12 mouse cellular contexts compared by ENCODE assay signal in the genomic region with DNA sequence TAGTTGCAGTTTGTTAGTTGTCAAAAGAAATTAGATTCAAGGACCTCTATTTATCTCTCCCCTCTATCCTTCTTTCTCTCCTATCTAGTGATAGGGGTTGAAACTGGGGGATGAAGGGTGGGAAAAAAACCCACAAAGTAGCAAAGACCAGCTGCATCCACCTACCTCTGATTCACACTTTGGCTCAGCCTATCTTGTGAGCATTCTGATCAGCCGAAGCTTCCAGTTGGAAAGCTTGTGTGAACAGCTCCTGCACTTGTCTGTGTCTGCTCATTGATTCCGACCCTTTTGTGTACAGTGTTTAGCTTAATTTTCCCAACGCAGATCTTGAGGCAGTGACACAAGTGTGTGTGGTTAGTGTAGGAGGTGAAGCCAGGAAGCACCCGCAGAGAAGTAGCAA. TPM values are rescaled to one million over a fixed set of nuclear protein-coding genes. Genes with fewer than 3 reads are reported as not detected.
A peak's percentile ranks its signal among the peaks of the same experiment; 100 is the strongest.
DNase-seq lines count a peak whose midpoint lies in the region; ATAC-seq lines count a peak whose summit lies in the region.
"Had no signal": no experiment of that assay in that cellular context is flagged by ENCODE, and none has a peak within 500 bp of the region (broad histone marks: within the 10 kb centered on the region; RNA-seq: fewer than 3 reads in every experiment).

No protein-coding gene starts in this region.

- H3K4me3 ChIP-seq in heart, embryonic 11.5 days (ENCODE audit: low read depth, low read length), result no peak overlapping the region
- no peak overlapping the region for H3K4me3 ChIP-seq in liver, embryonic 11.5 days (ENCODE audit: low read depth, low read length)
- no peak overlapping the region for H3K4me3 ChIP-seq in liver, embryonic 12.5 days
- H3K4me3 ChIP-seq in hindbrain, embryonic 14.5 days (replicated peaks; ENCODE audit: low read length), result no peak overlapping the region
- no peak overlapping the region for H3K4me3 ChIP-seq in neural tube, embryonic 14.5 days (ENCODE audit: low read depth, low read length)

- no peaks in the 10 kb centered on the region for H3K27me3 ChIP-seq in heart, embryonic 11.5 days (ENCODE audit: control insufficient read depth, insufficient read depth, low read length)
- no peaks in the 10 kb centered on the region for H3K27me3 ChIP-seq in liver, embryonic 11.5 days (replicated peaks; ENCODE audit: control insufficient read depth, insufficient read depth, low read length)
- H3K27me3 ChIP-seq in liver, embryonic 12.5 days (replicated peaks), result no peaks in the 10 kb centered on the region
- H3K27me3 ChIP-seq in hindbrain, embryonic 14.5 days (ENCODE audit: control insufficient read depth, insufficient read depth, low read length), result no peaks in the 10 kb centered on the region
- no peaks in the 10 kb centered on the region for H3K27me3 ChIP-seq in neural tube, embryonic 14.5 days (ENCODE audit: control insufficient read depth, insufficient read depth, low read length)

- peaks cover 42% of the 10 kb centered on the region for H3K4me1 ChIP-seq in heart, embryonic 11.5 days (ENCODE audit: control insufficient read depth, insufficient read depth, low read length)
- peaks cover 47% of the 10 kb centered on the region for H3K4me1 ChIP-seq in liver, embryonic 11.5 days (replicated peaks; ENCODE audit: control insufficient read depth, insufficient read depth, low read length)
- H3K4me1 ChIP-seq in liver, embryonic 12.5 days, result peaks cover 72% of the 10 kb centered on the region
- H3K4me1 ChIP-seq in hindbrain, embryonic 14.5 days (replicated peaks; ENCODE audit: control insufficient read depth, insufficient read depth, low read length), result peaks cover 43% of the 10 kb centered on the region
- peaks cover 35% of the 10 kb centered on the region for H3K4me1 ChIP-seq in neural tube, embryonic 14.5 days (ENCODE audit: control insufficient read depth, insufficient read depth, low read length)

- no peak overlapping the region for H3K9ac ChIP-seq in heart, embryonic 11.5 days (ENCODE audit: low read depth, low read length)
- no peak overlapping the region for H3K9ac ChIP-seq in liver, embryonic 11.5 days (ENCODE audit: low read depth, low read length)
- no peak overlapping the region for H3K9ac ChIP-seq in liver, embryonic 12.5 days
- H3K9ac ChIP-seq in hindbrain, embryonic 14.5 days, result peak overlapping the region; percentile 74
- H3K9ac ChIP-seq in neural tube, embryonic 14.5 days (replicated peaks; ENCODE audit: low read depth, low read length), result no peak overlapping the region; the same call in 1 of the 2 replicates

- no peak for ATAC-seq in heart, embryonic 11.5 days (replicated peaks; ENCODE audit: insufficient number of reproducible peaks, low FRiP score, low TSS enrichment)
- ATAC-seq in liver, embryonic 11.5 days (replicated peaks; ENCODE audit: low FRiP score), result no peak
- no peak for ATAC-seq in liver, embryonic 12.5 days
- no peak for ATAC-seq in hindbrain, embryonic 14.5 days (ENCODE audit: low FRiP score)
- ATAC-seq in neural tube, embryonic 14.5 days (ENCODE audit: low read depth), result no peak
- ATAC-seq in megakaryocyte progenitor cell, adult 5-6 weeks (replicated peaks; ENCODE audit: poor library complexity), result no peak

- WGBS in heart, embryonic 11.5 days (ENCODE audit: insufficient replicate concordance), result 70% methylated on average over 4 of the region's 4 CpGs
- WGBS in liver, embryonic 11.5 days, result 81% methylated on average over 4 of the region's 4 CpGs
- WGBS in liver, embryonic 12.5 days (ENCODE audit: insufficient replicate concordance), result 63% methylated on average over 4 of the region's 4 CpGs
- WGBS in hindbrain, embryonic 14.5 days, result 86% methylated on average over 4 of the region's 4 CpGs
- 87% methylated on average over 4 of the region's 4 CpGs for WGBS in neural tube, embryonic 14.5 days

- H3K9me3 ChIP-seq in heart, embryonic 11.5 days (replicated peaks; ENCODE audit: control insufficient read depth, low read length), result no peaks in the 10 kb centered on the region
- no peaks in the 10 kb centered on the region for H3K9me3 ChIP-seq in liver, embryonic 11.5 days (ENCODE audit: control insufficient read depth, low read length)
- no peaks in the 10 kb centered on the region for H3K9me3 ChIP-seq in liver, embryonic 12.5 days (replicated peaks)
- no peaks in the 10 kb centered on the region for H3K9me3 ChIP-seq in hindbrain, embryonic 14.5 days (ENCODE audit: control insufficient read depth, low read length)
- no peaks in the 10 kb centered on the region for H3K9me3 ChIP-seq in neural tube, embryonic 14.5 days (ENCODE audit: control insufficient read depth, low read length)

- H3K4me2 ChIP-seq in heart, embryonic 11.5 days, result no peak overlapping the region
- peak overlapping the region; percentile 98; the same call in 1 of the 2 replicates for H3K4me2 ChIP-seq in liver, embryonic 11.5 days
- H3K4me2 ChIP-seq in liver, embryonic 12.5 days, result no peak overlapping the region
- H3K4me2 ChIP-seq in hindbrain, embryonic 14.5 days (replicated peaks), result peak overlapping the region; percentile 60
- H3K4me2 ChIP-seq in neural tube, embryonic 14.5 days (ENCODE audit: low read depth, low read length), result peak overlapping the region; percentile 74; the same call in 1 of the 2 replicates

- DNase-seq in heart, adult 9 months (ENCODE audit: low spot score in 2 of 2), result no peak
- no peak for DNase-seq in liver, embryonic 11.5 days (ENCODE audit: low spot score)
- no peak for DNase-seq in hindbrain, embryonic 14.5 days (ENCODE audit: low spot score)
- no peak for DNase-seq in cerebellum, postnatal 25 days
- DNase-seq: kidney, adult 18-20 months; liver had no signal

- H3K36me3 ChIP-seq in heart, embryonic 11.5 days (ENCODE audit: control insufficient read depth, insufficient read depth, low read length), result no peaks in the 10 kb centered on the region; the same call in 1 of the 2 replicates
- H3K36me3 ChIP-seq in liver, embryonic 11.5 days (ENCODE audit: control insufficient read depth, insufficient read depth, low read length), result no peaks in the 10 kb centered on the region
- peaks cover 6% of the 10 kb centered on the region for H3K36me3 ChIP-seq in liver, embryonic 12.5 days
- H3K36me3 ChIP-seq in hindbrain, embryonic 14.5 days (replicated peaks; ENCODE audit: control insufficient read depth, insufficient read depth), result peaks cover 5% of the 10 kb centered on the region
- H3K36me3 ChIP-seq in neural tube, embryonic 14.5 days (ENCODE audit: control insufficient read depth, insufficient read depth, low read length), result no peaks in the 10 kb centered on the region

- H3K27ac ChIP-seq in heart, embryonic 11.5 days (ENCODE audit: low read depth, low read length), result peak overlapping the region; percentile 95
- H3K27ac ChIP-seq in liver, embryonic 11.5 days (ENCODE audit: low read depth, low read length), result no peak overlapping the region
- H3K27ac ChIP-seq in liver, embryonic 12.5 days, result no peak overlapping the region
- peak overlapping the region; percentile 76; the same call in 1 of the 2 replicates for H3K27ac ChIP-seq in hindbrain, embryonic 14.5 days
- H3K27ac ChIP-seq in neural tube, embryonic 14.5 days (ENCODE audit: low read depth, low read length), result peak overlapping the region; percentile 75; the same call in 1 of the 2 replicates

RNA-seq across cellular contexts. Expression of a gene that starts 6.9 kb away (rescaled TPM):
- polyA plus RNA-seq in heart, embryonic 11.5 days (2014; fragmentation: Nextera tagmentation; extraction: Ambion mirVana), result 34.6 and 46.9 TPM in 2 replicates
- polyA plus RNA-seq in liver, embryonic 11.5 days (2014; fragmentation: Nextera tagmentation; extraction: Ambion mirVana), result 48.6 and 51.1 TPM in 2 replicates
- 28.5 and 32.9 TPM in 2 replicates for polyA plus RNA-seq in liver, embryonic 12.5 days (2016; fragmentation: Nextera tagmentation; extraction: Ambion mirVana)
- polyA plus RNA-seq in hindbrain, embryonic 14.5 days (2014; fragmentation: Nextera tagmentation; extraction: Ambion mirVana), result 44.9 and 51.4 TPM in 2 replicates
- 50.4 and 55.1 TPM in 2 replicates for polyA plus RNA-seq in neural tube, embryonic 14.5 days (2014; fragmentation: Nextera tagmentation; extraction: Ambion mirVana)
- total RNA-seq in megakaryocyte progenitor cell, adult 5-6 weeks (2015), result 14.6 and 17.9 TPM in 2 replicates
- 13.7 and 14.8 TPM in 2 replicates for total RNA-seq in megakaryocyte progenitor cell, adult 5-6 weeks (2017)

RNA-seq across cellular contexts. Expression of a gene that starts 7.9 kb away (rescaled TPM):
- polyA plus RNA-seq in heart, embryonic 11.5 days (2014; fragmentation: Nextera tagmentation; extraction: Ambion mirVana), result 58.1 and 71.8 TPM in 2 replicates
- polyA plus RNA-seq in liver, embryonic 11.5 days (2014; fragmentation: Nextera tagmentation; extraction: Ambion mirVana), result 24.2 and 26.8 TPM in 2 replicates
- polyA plus RNA-seq in liver, embryonic 12.5 days (2016; fragmentation: Nextera tagmentation; extraction: Ambion mirVana), result 17.7 and 18.8 TPM in 2 replicates
- polyA plus RNA-seq in hindbrain, embryonic 14.5 days (2014; fragmentation: Nextera tagmentation; extraction: Ambion mirVana), result 52.8 and 57.2 TPM in 2 replicates
- 49.8 and 63.3 TPM in 2 replicates for polyA plus RNA-seq in neural tube, embryonic 14.5 days (2014; fragmentation: Nextera tagmentation; extraction: Ambion mirVana)
- total RNA-seq in megakaryocyte progenitor cell, adult 5-6 weeks (2015), result 0.46 and 1.1 TPM in 2 replicates
- total RNA-seq in megakaryocyte progenitor cell, adult 5-6 weeks (2017), result 4.1 and 8.1 TPM in 2 replicates

RNA-seq across cellular contexts. Expression of a gene that starts 17.2 kb away (rescaled TPM):
- polyA plus RNA-seq in heart, embryonic 11.5 days (2014; fragmentation: Nextera tagmentation; extraction: Ambion mirVana), result not detected in 2 replicates
- polyA plus RNA-seq in liver, embryonic 11.5 days (2014; fragmentation: Nextera tagmentation; extraction: Ambion mirVana), result not detected in 2 replicates
- not detected in 2 replicates for polyA plus RNA-seq in liver, embryonic 12.5 days (2016; fragmentation: Nextera tagmentation; extraction: Ambion mirVana)
- not detected in 2 replicates for polyA plus RNA-seq in hindbrain, embryonic 14.5 days (2014; fragmentation: Nextera tagmentation; extraction: Ambion mirVana)
- not detected in 2 replicates for polyA plus RNA-seq in neural tube, embryonic 14.5 days (2014; fragmentation: Nextera tagmentation; extraction: Ambion mirVana)
- total RNA-seq in megakaryocyte progenitor cell, adult 5-6 weeks (2015), result not detected in 2 replicates
- not detected in 2 replicates for total RNA-seq in megakaryocyte progenitor cell, adult 5-6 weeks (2017)
- total RNA-seq: common myeloid progenitor, adult 5-6 weeks had no signal
- polyA plus RNA-seq: brain, embryonic 14.5 days had no signal

RNA-seq across cellular contexts. Expression of a gene that starts 25.2 kb away (rescaled TPM):
- polyA plus RNA-seq in heart, embryonic 11.5 days (2014; fragmentation: Nextera tagmentation; extraction: Ambion mirVana), result 1.1 and 1.4 TPM in 2 replicates
- 0.82 and 0.88 TPM in 2 replicates for polyA plus RNA-seq in liver, embryonic 11.5 days (2014; fragmentation: Nextera tagmentation; extraction: Ambion mirVana)
- polyA plus RNA-seq in liver, embryonic 12.5 days (2016; fragmentation: Nextera tagmentation; extraction: Ambion mirVana), result 0.55 TPM in 2 replicates
- 1.6 TPM in 2 replicates for polyA plus RNA-seq in hindbrain, embryonic 14.5 days (2014; fragmentation: Nextera tagmentation; extraction: Ambion mirVana)
- polyA plus RNA-seq in neural tube, embryonic 14.5 days (2014; fragmentation: Nextera tagmentation; extraction: Ambion mirVana), result 1.7 and 1.8 TPM in 2 replicates
- 0.20 and 0.49 TPM in 2 replicates for total RNA-seq in megakaryocyte progenitor cell, adult 5-6 weeks (2015)
- 0.54 and 0.74 TPM in 2 replicates for total RNA-seq in megakaryocyte progenitor cell, adult 5-6 weeks (2017)

RNA-seq across cellular contexts. Expression of a gene that starts 26.1 kb away (rescaled TPM):
- polyA plus RNA-seq in heart, embryonic 11.5 days (2014; fragmentation: Nextera tagmentation; extraction: Ambion mirVana), result 22.7 and 30.4 TPM in 2 replicates
- polyA plus RNA-seq in liver, embryonic 11.5 days (2014; fragmentation: Nextera tagmentation; extraction: Ambion mirVana), result 14.8 and 18.7 TPM in 2 replicates
- polyA plus RNA-seq in liver, embryonic 12.5 days (2016; fragmentation: Nextera tagmentation; extraction: Ambion mirVana), result 9.8 and 10.9 TPM in 2 replicates
- 18.9 and 19.4 TPM in 2 replicates for polyA plus RNA-seq in hindbrain, embryonic 14.5 days (2014; fragmentation: Nextera tagmentation; extraction: Ambion mirVana)
- polyA plus RNA-seq in neural tube, embryonic 14.5 days (2014; fragmentation: Nextera tagmentation; extraction: Ambion mirVana), result 8.3 and 15.3 TPM in 2 replicates
- 0.05 and 0.32 TPM in 2 replicates for total RNA-seq in megakaryocyte progenitor cell, adult 5-6 weeks (2015)
- total RNA-seq in megakaryocyte progenitor cell, adult 5-6 weeks (2017), result 0.08 TPM in 1 of 2 replicates, not detected in the other

Comparison
In these comparisons a context has a peak if more than half of its experiments do, and no peak if none do; other contexts are left out.
1. H3K4me2 ChIP-seq: peak in liver, embryonic 11.5 days (single experiment), hindbrain, embryonic 14.5 days (single experiment) and neural tube, embryonic 14.5 days (single experiment); none in heart, embryonic 11.5 days (single experiment) and liver, embryonic 12.5 days (single experiment).
2. H3K27ac ChIP-seq: peak in heart, embryonic 11.5 days (single experiment), hindbrain, embryonic 14.5 days (single experiment) and neural tube, embryonic 14.5 days (single experiment); none in liver, embryonic 11.5 days (single experiment) and liver, embryonic 12.5 days (single experiment).